Mouse (Mus musculus) C2C12 (cell line): Measurements from ENCODE around the gene Tbc1d16.

Experiments used
- CEBPB ChIP-seq: IDR thresholded peaks from one replicate; pipeline ENCODE4 v1.6.1; 2011; ENCODE audit warnings: low read depth, mild to moderate bottlenecking, control low read depth, moderate library complexity
- CTCF ChIP-seq: IDR thresholded peaks from one replicate; pipeline ENCODE4 v1.5.1; 2011; ENCODE audit not compliant: control insufficient read depth, insufficient read depth, insufficient read length
- FOSL1 ChIP-seq: IDR thresholded peaks from one replicate; pipeline ENCODE4 v1.8.0; 2011; ENCODE audit warnings: mild to moderate bottlenecking, low read length; ENCODE audit not compliant: poor library complexity, insufficient read depth, severe bottlenecking
- MAX ChIP-seq: IDR thresholded peaks from one replicate; pipeline ENCODE4 v1.6.1; 2011; ENCODE audit warnings: mild to moderate bottlenecking, control low read depth
- MYOD1 ChIP-seq: IDR thresholded peaks from one replicate; pipeline ENCODE4 v1.6.1; 2011; ENCODE audit warnings: low read depth; ENCODE audit not compliant: control insufficient read depth, insufficient read length
- MYOG ChIP-seq: IDR thresholded peaks from one replicate; pipeline ENCODE4 v1.6.1; 2011; ENCODE audit not compliant: control insufficient read depth, insufficient read length; ENCODE audit errors: extremely low read depth
- USF1 ChIP-seq: IDR thresholded peaks from one replicate; pipeline ENCODE4 v1.6.1; 2011; ENCODE audit warnings: low read depth, mild to moderate bottlenecking, control low read depth, moderate library complexity

GRCm38 (mm10) chr11:119186381-119186780 lies 41.9 kb downstream of the Tbc1d16 start:
- TF ChIP-seq CTCF (no peak), USF1 (no peak), MYOG (no peak), MAX (peak; percentile 15), CEBPB (peak; percentile 86), MYOD1 (no peak), FOSL1 (no peak)
